In genomic region chr11:94926431-94926830, GRCm38 (mm10) we compare ENCODE assay signal across 17 mouse cellular contexts. TPM values are rescaled to one million over a fixed set of nuclear protein-coding genes. Genes with fewer than 3 reads are reported as not detected.
DNase-seq lines count a peak whose midpoint lies in the region; ATAC-seq and TF ChIP-seq lines count a peak whose summit lies in the region.
"Had no signal": no experiment of that assay in that cellular context is flagged by ENCODE, and none has a peak within 500 bp of the region (broad histone marks: within the 10 kb centered on the region; RNA-seq: fewer than 3 reads in every experiment).

No protein-coding gene starts in this region.

- no peaks in the 10 kb centered on the region for H3K9me3 ChIP-seq in kidney, postnatal 0 days (replicated peaks; ENCODE audit: low read length)
- H3K9me3 ChIP-seq in stomach, embryonic 15.5 days, result no peaks in the 10 kb centered on the region
- no peaks in the 10 kb centered on the region for H3K9me3 ChIP-seq in midbrain, embryonic 10.5 days (replicated peaks)
- no peaks in the 10 kb centered on the region for H3K9me3 ChIP-seq in hindbrain, embryonic 16.5 days (ENCODE audit: control insufficient read depth, low read length)
- H3K9me3 ChIP-seq: G1E had no signal

- DNase-seq in gastrocnemius, postnatal 14 days, result peak; percentile 53
- DNase-seq in gastrocnemius, postnatal 36 days, result no peak
- DNase-seq in kidney, postnatal 0 days (ENCODE audit: low spot score), result peak; percentile 26
- DNase-seq in kidney, adult 9 months, result no peak
- DNase-seq in heart, postnatal 14 days, result peak; percentile 43 to 52
- DNase-seq in midbrain, embryonic 10.5 days (ENCODE audit: low spot score), result no peak
- DNase-seq: B cell, adult 2 months; cerebellum, adult 11-12 months; kidney, adult 8-10 months; layer of hippocampus, postnatal 36 days had no signal

- 37% methylated on average over 11 of the region's 11 CpGs for WGBS in kidney, postnatal 0 days
- 45% methylated on average over 11 of the region's 11 CpGs for WGBS in stomach, embryonic 15.5 days
- WGBS in midbrain, embryonic 10.5 days, result 71% methylated on average over 11 of the region's 11 CpGs
- WGBS in hindbrain, embryonic 16.5 days, result 71% methylated on average over 11 of the region's 11 CpGs

- intact Hi-C loops in gastrocnemius, postnatal 14 days (cut with DNase I; ENCODE audit: low total_unique reads), result no loop called here
- intact Hi-C loops in gastrocnemius, postnatal 36 days (cut with DNase I), result no loop called here
- intact Hi-C loops in heart, postnatal 14 days (cut with DNase I), result no loop called here

- no peak overlapping the region for H3K27ac ChIP-seq in kidney, postnatal 0 days
- peak overlapping the region; percentile 95 for H3K27ac ChIP-seq in stomach, embryonic 15.5 days
- no peak overlapping the region for H3K27ac ChIP-seq in midbrain, embryonic 10.5 days (replicated peaks)
- H3K27ac ChIP-seq in hindbrain, embryonic 16.5 days (ENCODE audit: low read depth, low read length), result no peak overlapping the region

- ATAC-seq in kidney, postnatal 0 days (replicated peaks; ENCODE audit: low FRiP score, low read depth), result no peak
- no peak for ATAC-seq in stomach, embryonic 15.5 days (ENCODE audit: insufficient read depth, low FRiP score, low read depth)
- no peak for ATAC-seq in hindbrain, embryonic 16.5 days
- ATAC-seq: midbrain, embryonic 16.5 days had no signal

- no peaks in the 10 kb centered on the region for H3K27me3 ChIP-seq in kidney, postnatal 0 days (ENCODE audit: insufficient read depth, low read length)
- no peaks in the 10 kb centered on the region for H3K27me3 ChIP-seq in stomach, embryonic 15.5 days (replicated peaks)
- H3K27me3 ChIP-seq in midbrain, embryonic 10.5 days (ENCODE audit: low read depth, poor library complexity, severe bottlenecking), result peaks cover 31% of the 10 kb centered on the region
- 0 out of 2 replicates have a peak, but pooled peaks cover 2% of the 10 kb centered on the region for H3K27me3 ChIP-seq in hindbrain, embryonic 16.5 days (replicated peaks; ENCODE audit: control insufficient read depth, insufficient read depth, low read length)

- H3K9ac ChIP-seq in kidney, postnatal 0 days (ENCODE audit: low read depth, low read length), result no peak overlapping the region
- H3K9ac ChIP-seq in stomach, embryonic 15.5 days, result no peak overlapping the region
- H3K9ac ChIP-seq in hindbrain, embryonic 16.5 days (ENCODE audit: low read depth, low read length), result no peak overlapping the region

- H3K4me2 ChIP-seq in kidney, postnatal 0 days (ENCODE audit: low read length), result no peak overlapping the region
- H3K4me2 ChIP-seq in stomach, embryonic 15.5 days, result no peak overlapping the region
- H3K4me2 ChIP-seq in hindbrain, embryonic 16.5 days (ENCODE audit: low read length), result no peak overlapping the region

- H3K4me1 ChIP-seq in kidney, postnatal 0 days (replicated peaks; ENCODE audit: insufficient read depth, low read length), result peaks cover 25% of the 10 kb centered on the region
- H3K4me1 ChIP-seq in stomach, embryonic 15.5 days, result peaks cover 34% of the 10 kb centered on the region
- H3K4me1 ChIP-seq in midbrain, embryonic 10.5 days, result peaks cover 30% of the 10 kb centered on the region
- peaks cover 6% of the 10 kb centered on the region; the same call in 1 of the 2 replicates for H3K4me1 ChIP-seq in hindbrain, embryonic 16.5 days (ENCODE audit: control insufficient read depth, insufficient read depth, low read depth, low read length)

- H3K4me3 ChIP-seq in kidney, postnatal 0 days (replicated peaks; ENCODE audit: low read depth, low read length), result no peak overlapping the region
- H3K4me3 ChIP-seq in stomach, embryonic 15.5 days (replicated peaks), result no peak overlapping the region
- no peak overlapping the region for H3K4me3 ChIP-seq in midbrain, embryonic 10.5 days
- no peak overlapping the region for H3K4me3 ChIP-seq in hindbrain, embryonic 16.5 days (ENCODE audit: low read length)

- no peaks in the 10 kb centered on the region for H3K36me3 ChIP-seq in kidney, postnatal 0 days (ENCODE audit: insufficient read depth, low read length)
- no peaks in the 10 kb centered on the region for H3K36me3 ChIP-seq in stomach, embryonic 15.5 days
- H3K36me3 ChIP-seq in midbrain, embryonic 10.5 days, result no peaks in the 10 kb centered on the region
- H3K36me3 ChIP-seq in hindbrain, embryonic 16.5 days (ENCODE audit: control insufficient read depth, insufficient read depth, low read length), result no peaks in the 10 kb centered on the region
- H3K36me3 ChIP-seq: G1E had no signal

- TF ChIP-seq CTCF in kidney, postnatal 0 days (IDR thresholded peaks at IDR 0.05; ENCODE audit: low read depth), result no peak

RNA-seq across cellular contexts. Expression of gene Col1a1, which starts 9.6 kb away (rescaled TPM):
- 1,000 to 10,000 TPM; 3,539 to 4,018 TPM for total RNA-seq in gastrocnemius, postnatal 14 days (2021)
- 100 to 1,000 TPM; 604 to 803 TPM for total RNA-seq in gastrocnemius, postnatal 36 days (2021)
- polyA plus RNA-seq in kidney, postnatal 0 days (2015; fragmentation: Nextera tagmentation; extraction: Ambion mirVana), result 353 and 441 TPM in 2 replicates
- total RNA-seq in heart, postnatal 14 days (2021), result 100 to 1,000 TPM; 475 to 551 TPM
- polyA plus RNA-seq in stomach, embryonic 15.5 days (2015; fragmentation: Nextera tagmentation; extraction: Ambion mirVana), result 1,375 and 1,459 TPM in 2 replicates
- 85.4 and 177 TPM in 2 replicates for polyA plus RNA-seq in midbrain, embryonic 10.5 days (2016; fragmentation: Nextera tagmentation; extraction: Ambion mirVana)
- polyA plus RNA-seq in hindbrain, embryonic 16.5 days (2015; fragmentation: Nextera tagmentation; extraction: Ambion mirVana), result 105 and 275 TPM in 2 replicates
- polyA plus RNA-seq: G1E had no signal

RNA-seq across cellular contexts. Expression of gene Hils1, which starts 41.0 kb away (rescaled TPM):
- not detected for total RNA-seq in gastrocnemius, postnatal 14 days (2021)
- total RNA-seq in gastrocnemius, postnatal 36 days (2021), result not detected
- not detected in 2 replicates for polyA plus RNA-seq in kidney, postnatal 0 days (2015; fragmentation: Nextera tagmentation; extraction: Ambion mirVana)
- not detected for total RNA-seq in heart, postnatal 14 days (2021)
- not detected in 2 replicates for polyA plus RNA-seq in stomach, embryonic 15.5 days (2015; fragmentation: Nextera tagmentation; extraction: Ambion mirVana)
- polyA plus RNA-seq in midbrain, embryonic 10.5 days (2016; fragmentation: Nextera tagmentation; extraction: Ambion mirVana), result not detected in 2 replicates
- not detected in 2 replicates for polyA plus RNA-seq in hindbrain, embryonic 16.5 days (2015; fragmentation: Nextera tagmentation; extraction: Ambion mirVana)
- total RNA-seq: G1E; layer of hippocampus, postnatal 36 days had no signal
- polyA plus RNA-seq: cortical plate, adult 2 months; G1E; midbrain, embryonic 16.5 days; neural tube, embryonic 14.5 days; thymus, postnatal 0 days had no signal

RNA-seq across cellular contexts. Expression of gene Sgca, which starts 49.7 kb away (rescaled TPM):
- total RNA-seq in gastrocnemius, postnatal 14 days (2021), result 100 to 1,000 TPM; 201 to 224 TPM
- 100 to 1,000 TPM; 252 to 259 TPM for total RNA-seq in gastrocnemius, postnatal 36 days (2021)
- polyA plus RNA-seq in kidney, postnatal 0 days (2015; fragmentation: Nextera tagmentation; extraction: Ambion mirVana), result 0.28 and 0.52 TPM in 2 replicates
- total RNA-seq in heart, postnatal 14 days (2021), result 100 to 1,000 TPM; 135 to 139 TPM
- 0.17 and 0.27 TPM in 2 replicates for polyA plus RNA-seq in stomach, embryonic 15.5 days (2015; fragmentation: Nextera tagmentation; extraction: Ambion mirVana)
- 0.20 TPM in 1 of 2 replicates, not detected in the other for polyA plus RNA-seq in midbrain, embryonic 10.5 days (2016; fragmentation: Nextera tagmentation; extraction: Ambion mirVana)
- 0.24 and 1.3 TPM in 2 replicates for polyA plus RNA-seq in hindbrain, embryonic 16.5 days (2015; fragmentation: Nextera tagmentation; extraction: Ambion mirVana)
- polyA plus RNA-seq: G1E; neural tube, embryonic 14.5 days had no signal

Comparison
In these comparisons a context has a peak if more than half of its experiments do, and no peak if none do; other contexts are left out.
1. DNase-seq: peak in gastrocnemius, postnatal 14 days (single experiment), kidney, postnatal 0 days (single experiment) and heart, postnatal 14 days (2 of 2); none in gastrocnemius, postnatal 36 days (0 of 2), kidney, adult 9 months (single experiment) and midbrain, embryonic 10.5 days (single experiment).